ENCODE assay signal across 8 mouse cellular contexts in genomic region chr12:29528031-29528771, GRCm38 (mm10). TPM values are rescaled to one million over a fixed set of nuclear protein-coding genes. Genes with fewer than 3 reads are reported as not detected.
DNase-seq lines count a peak whose midpoint lies in the region; ATAC-seq and TF ChIP-seq lines count a peak whose summit lies in the region.

Gene Myt1l, plus strand, starts transcription at chr12:29528384.

- H3K4me2 ChIP-seq in stomach, embryonic 14.5 days (replicated peaks; ENCODE audit: low read depth, low read length) = peak within 1 kb of the TSS; percentile 22
- H3K4me2 ChIP-seq in stomach, postnatal 0 days (replicated peaks; ENCODE audit: low read depth) = no peak within 1 kb of the TSS
- peak within 1 kb of the TSS; percentile 58 for H3K4me2 ChIP-seq in forebrain, embryonic 12.5 days
- peak within 1 kb of the TSS; percentile 50 for H3K4me2 ChIP-seq in neural tube, embryonic 14.5 days (ENCODE audit: low read depth, low read length)

- H3K9ac ChIP-seq in stomach, embryonic 14.5 days (replicated peaks; ENCODE audit: low read depth, low read length) = no peak within 1 kb of the TSS
- no peak within 1 kb of the TSS for H3K9ac ChIP-seq in stomach, postnatal 0 days (ENCODE audit: low read length)
- H3K9ac ChIP-seq in forebrain, embryonic 12.5 days = peak within 1 kb of the TSS; percentile 56
- H3K9ac ChIP-seq in neural tube, embryonic 14.5 days (replicated peaks; ENCODE audit: low read depth, low read length) = peak within 1 kb of the TSS; percentile 72

- no peak within 1 kb of the TSS for H3K27ac ChIP-seq in stomach, embryonic 14.5 days (ENCODE audit: low read length)
- no peak within 1 kb of the TSS for H3K27ac ChIP-seq in stomach, postnatal 0 days (replicated peaks)
- peak within 1 kb of the TSS; percentile 95 for H3K27ac ChIP-seq in forebrain, embryonic 12.5 days
- H3K27ac ChIP-seq in neural tube, embryonic 14.5 days (ENCODE audit: low read depth, low read length) = peak within 1 kb of the TSS; percentile 96
- no peak within 1 kb of the TSS for H3K27ac ChIP-seq in kidney, adult 2 months (ENCODE audit: insufficient read depth, low read depth, low read length)
- no peak within 1 kb of the TSS for H3K27ac ChIP-seq in thymus, adult 2 months (ENCODE audit: control insufficient read depth, insufficient read depth, low read length)

- no peaks in the 10 kb centered on the region for H3K9me3 ChIP-seq in stomach, embryonic 14.5 days (ENCODE audit: control insufficient read depth, low read depth, low read length)
- no peaks in the 10 kb centered on the region for H3K9me3 ChIP-seq in stomach, postnatal 0 days (ENCODE audit: control insufficient read depth, low read length)
- H3K9me3 ChIP-seq in forebrain, embryonic 12.5 days = no peaks in the 10 kb centered on the region
- H3K9me3 ChIP-seq in neural tube, embryonic 14.5 days (ENCODE audit: control insufficient read depth, low read length) = no peaks in the 10 kb centered on the region

- DNase-seq in stomach, postnatal 0 days (ENCODE audit: low spot score) = no peak
- no peak for DNase-seq in layer of hippocampus, postnatal 36 days
- DNase-seq in kidney, adult 2 months = no peak
- no peak for DNase-seq in lung, postnatal 10 days
- DNase-seq in thymus, adult 2 months = no peak

- TF ChIP-seq POLR2A in kidney, adult 2 months (IDR thresholded peaks at IDR 0.05; ENCODE audit: low read depth, low read length) = no peak
- no peak for TF ChIP-seq POLR2A in thymus, adult 2 months (IDR thresholded peaks at IDR 0.05; ENCODE audit: control insufficient read depth, extremely low read depth, insufficient read depth, low read length, poor library complexity)

- no peak for ATAC-seq in stomach, embryonic 14.5 days (ENCODE audit: insufficient number of reproducible peaks, insufficient read depth, low FRiP score, low read depth)
- no peak for ATAC-seq in stomach, postnatal 0 days (ENCODE audit: low FRiP score, low TSS enrichment)
- peak; percentile 44 for ATAC-seq in forebrain, embryonic 12.5 days (ENCODE audit: low FRiP score)
- peak; percentile 39 for ATAC-seq in neural tube, embryonic 14.5 days (ENCODE audit: low read depth)

- WGBS in stomach, embryonic 14.5 days = 41% methylated on average over 13 of the region's 13 CpGs
- 45% methylated on average over 13 of the region's 13 CpGs for WGBS in stomach, postnatal 0 days
- 8% methylated on average over 13 of the region's 13 CpGs for WGBS in forebrain, embryonic 12.5 days
- 11% methylated on average over 13 of the region's 13 CpGs for WGBS in neural tube, embryonic 14.5 days
- 39% methylated on average over 13 of the region's 13 CpGs for whole genome bisulfite sequencing in kidney, adult 2 months
- 49% methylated on average over 13 of the region's 13 CpGs for WGBS in thymus, adult 2 months

- TF ChIP-seq EP300 in stomach, postnatal 0 days (optimal IDR thresholded peaks at IDR 0.05) = no peak

- H3K36me3 ChIP-seq in stomach, embryonic 14.5 days (ENCODE audit: control insufficient read depth, insufficient read depth, low read length) = no peaks in the 10 kb centered on the region
- no peaks in the 10 kb centered on the region for H3K36me3 ChIP-seq in stomach, postnatal 0 days (ENCODE audit: control insufficient read depth, insufficient read depth, low read length)
- H3K36me3 ChIP-seq in forebrain, embryonic 12.5 days (replicated peaks) = no peaks in the 10 kb centered on the region
- no peaks in the 10 kb centered on the region for H3K36me3 ChIP-seq in neural tube, embryonic 14.5 days (ENCODE audit: control insufficient read depth, insufficient read depth, low read length)
- H3K36me3 ChIP-seq in kidney, adult 2 months (ENCODE audit: control insufficient read depth, insufficient read depth, low read length) = no peaks in the 10 kb centered on the region
- H3K36me3 ChIP-seq in thymus, adult 2 months (ENCODE audit: control insufficient read depth, insufficient read depth, low read length) = no peaks in the 10 kb centered on the region

- H3K27me3 ChIP-seq in stomach, embryonic 14.5 days (ENCODE audit: control insufficient read depth, insufficient read depth, low read length) = peaks cover 6% of the 10 kb centered on the region
- H3K27me3 ChIP-seq in stomach, postnatal 0 days (ENCODE audit: control insufficient read depth, insufficient read depth, low read length) = no peaks in the 10 kb centered on the region
- peaks cover 34% of the 10 kb centered on the region for H3K27me3 ChIP-seq in forebrain, embryonic 12.5 days
- no peaks in the 10 kb centered on the region for H3K27me3 ChIP-seq in neural tube, embryonic 14.5 days (ENCODE audit: control insufficient read depth, insufficient read depth, low read length)
- no peaks in the 10 kb centered on the region; the same call in 1 of the 2 replicates for H3K27me3 ChIP-seq in kidney, adult 2 months (replicated peaks; ENCODE audit: control insufficient read depth, insufficient read depth, low read length)
- no peaks in the 10 kb centered on the region for H3K27me3 ChIP-seq in thymus, adult 2 months (ENCODE audit: control insufficient read depth, insufficient read depth, low read length)

- peak within 1 kb of the TSS; percentile 4; the same call in 1 of the 2 replicates for H3K4me3 ChIP-seq in stomach, embryonic 14.5 days (ENCODE audit: low read depth, low read length)
- no peak within 1 kb of the TSS for H3K4me3 ChIP-seq in stomach, postnatal 0 days (ENCODE audit: low read depth, low read length)
- peak within 1 kb of the TSS; percentile 40 for H3K4me3 ChIP-seq in forebrain, embryonic 12.5 days (replicated peaks)
- peak within 1 kb of the TSS; percentile 40 for H3K4me3 ChIP-seq in neural tube, embryonic 14.5 days (ENCODE audit: low read depth, low read length)
- no peak within 1 kb of the TSS for H3K4me3 ChIP-seq in kidney, adult 2 months (ENCODE audit: insufficient read depth, low read depth, low read length)
- H3K4me3 ChIP-seq in thymus, adult 2 months (ENCODE audit: control insufficient read depth, insufficient read depth, low read length) = no peak within 1 kb of the TSS

- TF ChIP-seq CTCF in stomach, postnatal 0 days (IDR thresholded peaks at IDR 0.05; ENCODE audit: low read depth) = no peak
- TF ChIP-seq CTCF in kidney, adult 2 months (conservative IDR thresholded peaks at IDR 0.05; ENCODE audit: insufficient read depth, insufficient read length, low read depth, low read length) = no peak
- no peak for TF ChIP-seq CTCF in thymus, adult 2 months (IDR thresholded peaks at IDR 0.05; ENCODE audit: borderline replicate concordance, control insufficient read depth, extremely low read depth, insufficient read depth, low read length, poor library complexity)

- H3K4me1 ChIP-seq in stomach, embryonic 14.5 days (ENCODE audit: control insufficient read depth, insufficient read depth, low read length) = no peaks in the 10 kb centered on the region
- no peaks in the 10 kb centered on the region for H3K4me1 ChIP-seq in stomach, postnatal 0 days (replicated peaks; ENCODE audit: control insufficient read depth, insufficient read depth)
- H3K4me1 ChIP-seq in forebrain, embryonic 12.5 days = peaks cover 38% of the 10 kb centered on the region
- H3K4me1 ChIP-seq in neural tube, embryonic 14.5 days (ENCODE audit: control insufficient read depth, insufficient read depth, low read length) = 0 out of 2 replicates have a peak, but pooled peaks cover 4% of the 10 kb centered on the region
- H3K4me1 ChIP-seq in kidney, adult 2 months (ENCODE audit: control insufficient read depth, insufficient read depth, low read length) = no peaks in the 10 kb centered on the region
- no peaks in the 10 kb centered on the region for H3K4me1 ChIP-seq in thymus, adult 2 months (replicated peaks; ENCODE audit: control insufficient read depth, insufficient read depth, low read length)

RNA-seq across cellular contexts. Expression of gene Myt1l, which starts in this region (rescaled TPM):
- 2.3 and 5.1 TPM in 2 replicates for polyA plus RNA-seq in stomach, embryonic 14.5 days (2014; fragmentation: Nextera tagmentation; extraction: Ambion mirVana)
- 0.68 and 0.76 TPM in 2 replicates for polyA plus RNA-seq in stomach, postnatal 0 days (2015; fragmentation: Nextera tagmentation; extraction: Ambion mirVana)
- polyA plus RNA-seq in forebrain, embryonic 12.5 days (2016; fragmentation: Nextera tagmentation; extraction: Ambion mirVana) = 53.6 and 56.1 TPM in 2 replicates
- 100 to 1,000 TPM; 221 to 228 TPM for total RNA-seq in layer of hippocampus, postnatal 36 days (2021)
- polyA plus RNA-seq in neural tube, embryonic 14.5 days (2014; fragmentation: Nextera tagmentation; extraction: Ambion mirVana) = 223 and 265 TPM in 2 replicates
- polyA plus RNA-seq in kidney, adult 2 months (2012; rRNA removed) = 0.01 TPM in 1 of 2 replicates, not detected in the other
- polyA plus RNA-seq in thymus, adult 2 months (2012; rRNA removed) = 0.09 and 0.11 TPM in 2 replicates

Comparison
In these comparisons a context has a peak if more than half of its experiments do, and no peak if none do; other contexts are left out.
1. H3K4me3 ChIP-seq: peak in stomach, embryonic 14.5 days (single experiment), forebrain, embryonic 12.5 days (single experiment) and neural tube, embryonic 14.5 days (single experiment); none in stomach, postnatal 0 days (single experiment), kidney, adult 2 months (single experiment) and thymus, adult 2 months (single experiment).
2. ATAC-seq: peak in forebrain, embryonic 12.5 days (single experiment) and neural tube, embryonic 14.5 days (single experiment); none in stomach, embryonic 14.5 days (single experiment) and stomach, postnatal 0 days (single experiment).
3. H3K27ac ChIP-seq: peak in forebrain, embryonic 12.5 days (single experiment) and neural tube, embryonic 14.5 days (single experiment); none in stomach, embryonic 14.5 days (single experiment), stomach, postnatal 0 days (single experiment), kidney, adult 2 months (single experiment) and thymus, adult 2 months (single experiment).
4. H3K9ac ChIP-seq: peak in forebrain, embryonic 12.5 days (single experiment) and neural tube, embryonic 14.5 days (single experiment); none in stomach, embryonic 14.5 days (single experiment) and stomach, postnatal 0 days (single experiment).